Mouse (Mus musculus) midbrain, postnatal 0 days (tissue): ENCODE measurements at regions not wholly inside any gene's neighbourhood (a gene's known extent, or its start where the extent isn't known, plus 50 kb on each side); places are given as distances from the start of the nearest gene placed in this dataset.

Experiments
- ATAC-seq: fragments of 200-750 bp; cut with Nextera tagmentation; 2 replicates; pipeline ENCODE4 v1.8.0; 2017; ENCODE audit warnings: moderate number of reproducible peaks, mild to moderate bottlenecking, moderate TSS enrichment, moderate library complexity; ENCODE audit not compliant: low FRiP score
- DNase-seq: peaks from one replicate; pipeline ENCODE4 v3.0.0-alpha.2; 2015; ENCODE audit warnings: low spot score
- H3K27ac ChIP-seq: fragments of 300-500 bp; sonication (generic); 2 replicates; pipeline ENCODE4 v1.5.1; 2014; ENCODE audit warnings: low read depth, mild to moderate bottlenecking, low read length, mixed read lengths
- H3K27me3 ChIP-seq: fragments of 300-500 bp; sonication (generic); 2 replicates; pipeline ENCODE4 v1.6.1; 2014; ENCODE audit warnings: low read length, control low read depth, mixed read lengths; ENCODE audit not compliant: insufficient read depth
- H3K36me3 ChIP-seq: fragments of 300-500 bp; sonication (generic); 2 replicates; pipeline ENCODE4 v1.6.1; 2014; ENCODE audit warnings: low read length, control low read depth, mixed read lengths; ENCODE audit not compliant: insufficient read depth
- H3K4me1 ChIP-seq: fragments of 300-500 bp; sonication (generic); 2 replicates; pipeline ENCODE4 v1.6.1; 2014; ENCODE audit warnings: mild to moderate bottlenecking, control low read depth, antibody characterized with exemption, low read length, mixed read lengths; ENCODE audit not compliant: insufficient read depth
- H3K4me2 ChIP-seq: fragments of 300-500 bp; sonication (generic); 2 replicates; pipeline ENCODE4 v1.6.1; 2014; ENCODE audit warnings: low read depth, mild to moderate bottlenecking, low read length, mixed read lengths; ENCODE audit not compliant: poor library complexity, severe bottlenecking
- H3K4me3 ChIP-seq: fragments of 300-500 bp; sonication (generic); 2 replicates; pipeline ENCODE4 v1.5.1; 2014; ENCODE audit warnings: low read depth, mild to moderate bottlenecking, low read length, moderate library complexity
- H3K9ac ChIP-seq: fragments of 300-500 bp; sonication (generic); replicated peaks from 2 replicates; pipeline ENCODE4 v1.6.1; 2014; ENCODE audit warnings: mild to moderate bottlenecking, low read length, moderate library complexity, mixed read lengths; ENCODE audit not compliant: poor library complexity, severe bottlenecking
- H3K9me3 ChIP-seq: fragments of 300-500 bp; sonication (generic); 2 replicates; pipeline ENCODE4 v1.6.1; 2016; ENCODE audit warnings: low read length, control low read depth
- CTCF ChIP-seq: IDR thresholded peaks from 2 replicates; pipeline ENCODE4 v1.5.1; 2016; ENCODE audit warnings: antibody characterized with exemption, mild to moderate bottlenecking
- WGBS: fragments of 180-500 bp; shearing (Covaris S2); extraction: QIAGEN DNeasy Blood & Tissue Kit; methylation state at CpG from one replicate; pipeline ENCODE4 v1.1.7; 2014; 5-methylcytosine and 5-hydroxymethylcytosine counted together

DNA sequence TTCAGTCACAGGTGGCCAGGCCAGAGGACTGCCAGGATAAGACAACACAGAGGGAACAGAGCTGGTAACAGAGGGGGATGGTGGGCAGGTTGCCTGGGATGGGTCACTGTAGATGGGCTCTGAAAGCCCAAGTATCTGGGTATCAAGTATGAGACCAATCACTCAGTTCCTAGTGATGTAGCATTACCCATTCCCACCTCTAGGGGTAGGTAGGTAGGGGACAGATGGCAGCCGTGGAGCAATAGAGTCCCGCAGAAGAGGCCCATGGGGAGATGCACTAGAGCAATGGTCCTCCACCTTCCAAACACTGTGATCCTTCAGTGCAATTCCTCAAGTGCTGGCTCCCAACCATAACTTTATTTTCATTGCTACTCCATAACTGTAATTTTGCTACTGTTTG lies 60.4 kb upstream of the Dgkg start:
- DNase-seq (no peak), ATAC-seq (no peak)
- Histone ChIP-seq H3K9ac (no peak overlapping the region), H3K4me3 (no peak overlapping the region), H3K27ac (no peak overlapping the region), H3K27me3 (no peaks in the 10 kb centered on the region), H3K36me3 (no peaks in the 10 kb centered on the region), H3K4me1 (no peaks in the 10 kb centered on the region), H3K4me2 (no peak overlapping the region), H3K9me3 (no peaks in the 10 kb centered on the region)
- TF ChIP-seq CTCF, result 0 out of 2 replicates have a peak, but pooled peaks have one; percentile 16
- WGBS, result 65% methylated on average over 2 of the region's 2 CpGs

GRCm38 (mm10) chr16:22716306-22716830 lies 59.3 kb upstream of the Dgkg start:
- no peak for ATAC-seq
- no peaks in the 10 kb centered on the region for H3K36me3 ChIP-seq
- no peak for TF ChIP-seq CTCF
- no peak overlapping the region for H3K4me3 ChIP-seq
- H3K27me3 ChIP-seq, result no peaks in the 10 kb centered on the region
- no peak for DNase-seq
- H3K4me1 ChIP-seq, result no peaks in the 10 kb centered on the region
- H3K9ac ChIP-seq, result no peak overlapping the region
- H3K27ac ChIP-seq, result no peak overlapping the region
- H3K9me3 ChIP-seq, result no peaks in the 10 kb centered on the region
- H3K4me2 ChIP-seq, result no peak overlapping the region
- 91% methylated on average over 8 of the region's 8 CpGs for WGBS

DNA sequence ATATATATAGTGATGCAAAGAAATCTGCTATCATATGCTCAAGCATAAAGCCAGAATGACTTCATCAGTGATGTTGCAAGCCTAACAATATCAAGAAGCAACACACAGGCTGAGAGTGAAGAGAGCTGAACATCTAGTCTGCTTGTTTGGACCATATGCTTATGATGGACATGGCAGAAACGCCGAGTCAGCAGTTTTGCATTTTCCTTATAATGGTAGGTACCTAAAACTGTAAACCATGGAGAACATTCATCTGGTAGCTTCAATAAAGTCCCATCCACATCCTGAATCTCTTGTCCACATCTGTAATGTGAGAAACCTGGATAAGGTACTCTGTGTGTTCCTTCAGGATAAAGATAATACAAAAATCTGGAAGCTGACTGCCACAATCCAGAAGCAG lies 57.3 kb upstream of the Dgkg start:
- Histone ChIP-seq H3K27ac (no peak overlapping the region), H3K9ac (no peak overlapping the region), H3K4me2 (no peak overlapping the region), H3K27me3 (no peaks in the 10 kb centered on the region), H3K4me3 (no peak overlapping the region), H3K4me1 (no peaks in the 10 kb centered on the region), H3K36me3 (no peaks in the 10 kb centered on the region), H3K9me3 (no peaks in the 10 kb centered on the region)
- TF ChIP-seq CTCF, result no peak
- WGBS, result 100% methylated on average over 2 of the region's 2 CpGs
- DNase-seq (no peak), ATAC-seq (no peak)

GRCm38 (mm10) chr16:22708768-22709167 lies 51.7 kb upstream of the Dgkg start:
- 70% methylated on average over 9 of the region's 9 CpGs for WGBS
- no peak overlapping the region for H3K9ac ChIP-seq
- no peak overlapping the region for H3K4me3 ChIP-seq
- no peaks in the 10 kb centered on the region for H3K27me3 ChIP-seq
- DNase-seq (no peak), ATAC-seq (no peak)
- no peaks in the 10 kb centered on the region for H3K4me1 ChIP-seq
- no peaks in the 10 kb centered on the region for H3K9me3 ChIP-seq
- H3K36me3 ChIP-seq, result no peaks in the 10 kb centered on the region
- H3K27ac ChIP-seq, result no peak overlapping the region
- TF ChIP-seq CTCF, result no peak
- no peak overlapping the region for H3K4me2 ChIP-seq
